ENCODE assay signal across 31 mouse cellular contexts in genomic region chr13:23387548-23387947, GRCm38 (mm10).
"Had no signal": no experiment of that assay in that cellular context is flagged by ENCODE, and none has a peak within 500 bp of the region (broad histone marks: within the 10 kb centered on the region; RNA-seq: fewer than 3 reads in every experiment).

No protein-coding gene starts in this region.

- H3K9ac ChIP-seq: heart, embryonic 12.5 days; heart, embryonic 13.5 days; heart, embryonic 15.5 days; hindbrain, embryonic 12.5 days; hindbrain, embryonic 13.5 days; hindbrain, embryonic 14.5 days; hindbrain, embryonic 15.5 days; intestine, embryonic 15.5 days; kidney, embryonic 15.5 days had no signal

- DNase-seq: heart, postnatal 10 days; heart, postnatal 14 days; heart, postnatal 36 days; heart, postnatal 4 days; kidney, adult 11 months; kidney, adult 18-20 months; kidney, adult 2 months; kidney, adult 8-10 months; kidney, adult 9 months; kidney, postnatal 10 days; kidney, postnatal 14 days; kidney, postnatal 25 days; kidney, postnatal 36 days; kidney, postnatal 4 days; layer of hippocampus, adult 9-11 months; layer of hippocampus, postnatal 36 days had no signal

- H3K4me2 ChIP-seq: heart, embryonic 11.5 days; heart, embryonic 12.5 days; heart, embryonic 13.5 days; heart, embryonic 15.5 days; hindbrain, embryonic 12.5 days; hindbrain, embryonic 13.5 days; hindbrain, embryonic 14.5 days; hindbrain, embryonic 15.5 days; intestine, embryonic 15.5 days; kidney, embryonic 15.5 days had no signal

- H3K9me3 ChIP-seq: heart, embryonic 12.5 days; heart, embryonic 13.5 days; heart, embryonic 15.5 days; hindbrain, embryonic 10.5 days; hindbrain, embryonic 12.5 days; hindbrain, embryonic 13.5 days; hindbrain, embryonic 15.5 days; intestine, embryonic 15.5 days; kidney, embryonic 15.5 days had no signal

- H3K36me3 ChIP-seq: heart, embryonic 12.5 days; heart, embryonic 13.5 days; heart, embryonic 15.5 days; hindbrain, embryonic 10.5 days; hindbrain, embryonic 12.5 days; hindbrain, embryonic 13.5 days; hindbrain, embryonic 15.5 days; intestine, embryonic 15.5 days; kidney, embryonic 15.5 days had no signal

- H3K27me3 ChIP-seq: heart, embryonic 12.5 days; heart, embryonic 15.5 days; hindbrain, embryonic 12.5 days; kidney, embryonic 15.5 days had no signal

- H3K4me1 ChIP-seq: heart, embryonic 12.5 days; heart, embryonic 15.5 days; hindbrain, embryonic 10.5 days; hindbrain, embryonic 12.5 days; hindbrain, embryonic 13.5 days; hindbrain, embryonic 15.5 days; intestine, embryonic 15.5 days; kidney, embryonic 15.5 days had no signal

- H3K4me3 ChIP-seq: heart, embryonic 12.5 days; heart, embryonic 13.5 days; heart, embryonic 15.5 days; hindbrain, embryonic 10.5 days; hindbrain, embryonic 12.5 days; hindbrain, embryonic 13.5 days; hindbrain, embryonic 15.5 days; intestine, embryonic 15.5 days; kidney, embryonic 15.5 days; layer of hippocampus, adult 2 months; left cerebral cortex, adult 2 months had no signal

- H3K27ac ChIP-seq: heart, embryonic 13.5 days; heart, embryonic 15.5 days; hindbrain, embryonic 10.5 days; hindbrain, embryonic 12.5 days; hindbrain, embryonic 13.5 days; hindbrain, embryonic 14.5 days; hindbrain, embryonic 15.5 days; hindbrain, postnatal 0 days; intestine, embryonic 15.5 days; kidney, embryonic 15.5 days; kidney, postnatal 0 days; layer of hippocampus, adult 2 months; left cerebral cortex, adult 2 months had no signal
